Mouse (Mus musculus): ENCODE data around the gene Hsd3b4. TPM values are rescaled to one million over a fixed set of nuclear protein-coding genes. Genes with fewer than 3 reads are reported as not detected.

Hsd3b4 gene
- total RNA-seq, 2 experiments from 2014 or later = not detected

Other genes with a start within 250 kb of the Hsd3b4 start
- gene Hmgcs2, start 230.1 kb downstream of the Hsd3b4 start, total RNA-seq (2021) = 10 to 100 TPM in 1 of 2 experiments, 1 to 10 TPM in 1; 7.5 to 10.5 TPM
- 10 to 100 TPM; 51.7 to 54.5 TPM for gene Phgdh, start 170.5 kb downstream of the Hsd3b4 start, total RNA-seq (2021)
- gene Zfp697, start 128.1 kb downstream of the Hsd3b4 start, total RNA-seq (2021) = 10 to 100 TPM; 33.6 to 34.9 TPM
- not detected for gene Gm4450, start 53.4 kb downstream of the Hsd3b4 start, total RNA-seq (2021)
- not detected for gene Gm10681, start 78.3 kb upstream of the Hsd3b4 start, total RNA-seq (2021)
- gene Hsd3b5, start 119.7 kb upstream of the Hsd3b4 start, total RNA-seq (2021) = not detected
- under 1 TPM in 1 of 2 experiments, not detected in 1; 0.11 TPM for gene Hsd3b2, start 214.0 kb upstream of the Hsd3b4 start, total RNA-seq (2021)